Mouse (Mus musculus) brown adipose tissue, adult 24 weeks (tissue): Measurements from ENCODE around the gene Slc25a20. TPM values are rescaled to one million over a fixed set of nuclear protein-coding genes. Genes with fewer than 3 reads are reported as not detected.

ENCODE experiments used
- H3K27ac ChIP-seq: fragments of 200-500 bp; replicated peaks from 2 replicates; pipeline ENCODE4 v1.5.1; 2012; ENCODE audit warnings: low read depth, mild to moderate bottlenecking, low read length
- H3K4me1 ChIP-seq: fragments of 200-500 bp; 2 replicates; pipeline ENCODE4 v1.6.1; 2012; ENCODE audit warnings: low read length, mixed read lengths; ENCODE audit not compliant: control insufficient read depth, insufficient read depth, insufficient read length
- H3K4me3 ChIP-seq: fragments of 200-500 bp; 2 replicates; pipeline ENCODE4 v1.5.1; 2012; ENCODE audit warnings: low read depth, mild to moderate bottlenecking, low read length, moderate library complexity; ENCODE audit not compliant: insufficient read depth
- polyA plus RNA-seq: library from polyadenylated mRNA; stranded (reverse); fragments of >200 nt; gene quantifications from 2 replicates; pipeline ENCODE4 v1.2.4, GENCODE M21; 2012; ENCODE audit not compliant: missing spikeins, insufficient read depth, insufficient read length

Slc25a20 gene
- polyA plus RNA-seq, 1 experiment: 591 TPM

GRCm38 (mm10) chr9:108692226-108693041, 30.5 kb downstream of the Slc25a20 start:
- peak overlapping the region; percentile 37; the same call in 1 of the 2 replicates for H3K27ac ChIP-seq
- H3K4me3 ChIP-seq: peak overlapping the region; percentile 88
- H3K4me1 ChIP-seq: no peaks in the 10 kb centered on the region

- H3K4me3 ChIP-seq: no peak overlapping the region
- H3K27ac ChIP-seq: no peak overlapping the region
- H3K4me1 ChIP-seq: no peaks in the 10 kb centered on the region
Observed at GRCm38 (mm10) chr9:108693946-108694345, 32.1 kb downstream of the Slc25a20 start.

GRCm38 (mm10) chr9:108694533-108694932, 32.6 kb downstream of the Slc25a20 start:
- H3K27ac ChIP-seq: no peak overlapping the region
- H3K4me3 ChIP-seq: no peak overlapping the region
- no peaks in the 10 kb centered on the region for H3K4me1 ChIP-seq

- Histone ChIP-seq H3K27ac (no peak overlapping the region), H3K4me1 (peaks cover 13% of the 10 kb centered on the region), H3K4me3 (no peak overlapping the region)
Observed at GRCm38 (mm10) chr9:108702476-108702875, 40.6 kb downstream of the Slc25a20 start.

- Histone ChIP-seq H3K27ac (peak overlapping the region; percentile 21), H3K4me3 (no peak overlapping the region), H3K4me1 (peaks cover 13% of the 10 kb centered on the region)
Observed at GRCm38 (mm10) chr9:108703373-108704110, 41.7 kb downstream of the Slc25a20 start.

GRCm38 (mm10) chr9:108704591-108704990, 42.7 kb downstream of the Slc25a20 start:
- H3K4me1 ChIP-seq: peaks cover 13% of the 10 kb centered on the region
- H3K4me3 ChIP-seq: no peak overlapping the region
- H3K27ac ChIP-seq: no peak overlapping the region

GRCm38 (mm10) chr9:108707212-108707611, 45.3 kb downstream of the Slc25a20 start:
- H3K4me3 ChIP-seq: no peak overlapping the region
- no peak overlapping the region for H3K27ac ChIP-seq
- peaks cover 13% of the 10 kb centered on the region for H3K4me1 ChIP-seq

GRCm38 (mm10) chr9:108708833-108709232, 46.9 kb downstream of the Slc25a20 start:
- Histone ChIP-seq H3K27ac (no peak overlapping the region), H3K4me1 (peaks cover 7% of the 10 kb centered on the region), H3K4me3 (no peak overlapping the region)

GRCm38 (mm10) chr9:108710767-108711166, 48.9 kb downstream of the Slc25a20 start:
- Histone ChIP-seq H3K4me3 (no peak overlapping the region), H3K4me1 (no peaks in the 10 kb centered on the region), H3K27ac (no peak overlapping the region)

GRCm38 (mm10) chr9:108716199-108716598, 54.3 kb downstream of the Slc25a20 start:
- Histone ChIP-seq H3K4me1 (no peaks in the 10 kb centered on the region), H3K4me3 (no peak overlapping the region), H3K27ac (no peak overlapping the region)

- no peak overlapping the region for H3K4me3 ChIP-seq
- H3K27ac ChIP-seq: no peak overlapping the region
- H3K4me1 ChIP-seq: no peaks in the 10 kb centered on the region
Observed at GRCm38 (mm10) chr9:108723751-108724150, 61.9 kb downstream of the Slc25a20 start.

- no peaks in the 10 kb centered on the region for H3K4me1 ChIP-seq
Observed at GRCm38 (mm10) chr9:108726116-108726515, 64.2 kb downstream of the Slc25a20 start.

GRCm38 (mm10) chr9:108729050-108729449, 67.2 kb downstream of the Slc25a20 start:
- no peak overlapping the region for H3K27ac ChIP-seq
- no peak overlapping the region for H3K4me3 ChIP-seq
- no peaks in the 10 kb centered on the region for H3K4me1 ChIP-seq

More at GRCm38 (mm10) chr9:108726116-108726515, 64.2 kb downstream of the Slc25a20 start:
- Histone ChIP-seq H3K27ac (no peak overlapping the region), H3K4me3 (no peak overlapping the region)

- H3K27ac ChIP-seq: no peak overlapping the region
- H3K4me3 ChIP-seq: no peak overlapping the region
- no peaks in the 10 kb centered on the region for H3K4me1 ChIP-seq
Observed at GRCm38 (mm10) chr9:108732462-108732861, 70.6 kb downstream of the Slc25a20 start.
